Mouse (Mus musculus) monocyte, adult 5-6 weeks (primary cell): Measurements from ENCODE around the gene Nlgn1. TPM values are rescaled to one million over a fixed set of nuclear protein-coding genes. Genes with fewer than 3 reads are reported as not detected.
"Not testable (repeated sequence)": the region's sequence is repeated elsewhere in the genome, so short reads cannot be mapped to it uniquely, and the experiment has no call there.

Experiments used
- ATAC-seq: fragments of 153-309, 156-312 bp; replicated peaks from 2 replicates; pipeline ENCODE4 v1.8.0; 2017; ENCODE audit warnings: mild to moderate bottlenecking; ENCODE audit not compliant: low TSS enrichment, insufficient number of reproducible peaks, severe bottlenecking, poor library complexity, low FRiP score
- total RNA-seq: library from RNA; stranded (forward); fragments of 200-1000, 200-491, 200-594 nt; gene quantifications from 3 replicates; pipeline ENCODE4 v1.2.3, GENCODE M21; 2017

Gene Nlgn1
- total RNA-seq, 1 experiment from 2014 or later: not detected

GRCm38 (mm10) chr3:25524236-25524635 lies 808.0 kb downstream of the Nlgn1 start:
- not testable (repeated sequence) for ATAC-seq

- ATAC-seq: no peak
These were observed 869.2 kb downstream of the Nlgn1 start for GRCm38 (mm10) chr3:25463051-25463450.

- ATAC-seq: no peak
These were observed 875.9 kb downstream of the Nlgn1 start for GRCm38 (mm10) chr3:25456250-25456860.

GRCm38 (mm10) chr3:25452314-25452713 lies 879.9 kb downstream of the Nlgn1 start:
- ATAC-seq: no peak

- no peak for ATAC-seq
These were observed 881.8 kb downstream of the Nlgn1 start for GRCm38 (mm10) chr3:25450471-25450870.

- ATAC-seq: no peak
These were observed 882.9 kb downstream of the Nlgn1 start for GRCm38 (mm10) chr3:25449356-25449755.

- ATAC-seq: no peak
These were observed 885.1 kb downstream of the Nlgn1 start for GRCm38 (mm10) chr3:25447181-25447580.

GRCm38 (mm10) chr3:25443657-25444056 lies 888.6 kb downstream of the Nlgn1 start:
- ATAC-seq: no peak

GRCm38 (mm10) chr3:25442617-25443016 lies 889.6 kb downstream of the Nlgn1 start:
- no peak for ATAC-seq

GRCm38 (mm10) chr3:25426931-25427330 lies 905.3 kb downstream of the Nlgn1 start:
- ATAC-seq: no peak

GRCm38 (mm10) chr3:25412003-25412402 lies 920.3 kb downstream of the Nlgn1 start:
- ATAC-seq: no peak
